Mouse (Mus musculus): ENCODE measurements around the gene Ankrd49.

DNA sequence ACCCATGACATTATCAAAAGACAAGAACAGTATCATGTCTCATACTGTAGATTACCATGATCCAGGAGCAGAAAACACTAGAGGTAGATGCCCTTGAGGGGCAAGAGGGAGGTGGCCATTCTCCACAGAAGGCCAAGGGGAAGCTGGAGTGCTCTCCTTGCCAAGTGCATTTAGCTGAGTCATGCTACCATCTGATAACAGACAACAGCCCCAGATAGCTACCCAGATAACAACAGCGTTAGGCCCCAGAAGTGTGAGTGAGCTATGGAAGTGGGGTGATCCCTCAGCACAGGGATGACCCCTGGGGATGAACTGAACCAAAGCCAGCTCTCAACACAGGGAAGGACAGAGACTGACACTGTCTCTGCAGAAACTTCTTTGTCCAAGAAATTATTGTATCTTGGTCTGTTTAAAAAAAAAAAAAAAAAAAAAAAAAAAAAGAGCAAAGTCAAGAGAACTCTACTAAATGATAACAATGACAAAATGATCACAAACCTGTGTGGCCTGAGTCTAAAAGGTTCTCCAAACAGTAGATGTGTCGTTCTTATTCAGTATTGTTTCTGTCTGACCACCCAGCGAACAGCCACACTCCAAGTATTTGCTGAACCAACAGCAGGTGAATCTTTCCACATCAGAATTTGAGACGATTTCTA is 45.0 kb downstream of the Ankrd49 start:
- TF ChIP-seq POLR2A (IDR thresholded peaks at IDR 0.05; ENCODE audit: low read depth, low read length) (no peak), CTCF (IDR thresholded peaks at IDR 0.05; ENCODE audit: extremely low read depth, insufficient read length, insufficient replicate concordance, low read depth, low read length) (no peak)

Measured in small intestine, adult 2 months (tissue).